Mouse (Mus musculus) cerebellum, adult 2 months (tissue): ENCODE results near the gene Plscr1.

Experiments used
- CTCF ChIP-seq: fragments of 200-500 bp; IDR thresholded peaks from 2 replicates; pipeline ENCODE4 v1.5.1; 2011; ENCODE audit warnings: low read depth, mild to moderate bottlenecking, control low read depth, low read length, moderate library complexity, borderline replicate concordance; ENCODE audit not compliant: insufficient read depth
- POLR2A ChIP-seq: fragments of 200-500 bp; IDR thresholded peaks from 2 replicates; pipeline ENCODE4 v1.6.1; 2011; ENCODE audit warnings: low read length, control low read depth, borderline replicate concordance; ENCODE audit not compliant: insufficient read depth

- TF ChIP-seq CTCF (no peak), POLR2A (no peak)
Observed at GRCm38 (mm10) chr9:92280048-92280447, 30.5 kb downstream of the Plscr1 start.
